Mouse (Mus musculus) kidney, postnatal 14 days (tissue): ENCODE results near the gene Slx4ip.

Experiments
- DNase-seq: peaks from one replicate; pipeline ENCODE4 v3.0.0; 2022; ENCODE audit warnings: mixed read lengths

The Slx4ip gene

DNA sequence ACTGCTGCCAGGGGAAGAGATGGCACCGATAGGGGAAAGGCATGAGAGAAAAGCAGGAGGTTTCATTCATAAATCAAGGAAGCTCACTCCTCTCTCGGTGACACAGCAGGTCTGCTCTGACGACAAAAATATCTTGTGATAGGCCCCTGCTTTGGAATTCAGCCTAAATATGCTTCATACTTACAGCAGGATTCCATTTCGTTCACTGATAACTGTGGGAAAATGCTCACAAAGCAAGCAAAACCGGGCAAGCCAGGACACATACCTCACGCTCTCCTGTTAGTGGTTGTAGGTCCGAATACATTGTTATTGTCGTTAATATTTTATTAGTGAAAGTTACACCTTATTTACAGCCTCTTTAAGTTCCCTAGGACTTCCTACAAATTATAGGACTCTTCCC, 216.9 kb downstream of the Slx4ip start:
- DNase-seq = no peak

DNA sequence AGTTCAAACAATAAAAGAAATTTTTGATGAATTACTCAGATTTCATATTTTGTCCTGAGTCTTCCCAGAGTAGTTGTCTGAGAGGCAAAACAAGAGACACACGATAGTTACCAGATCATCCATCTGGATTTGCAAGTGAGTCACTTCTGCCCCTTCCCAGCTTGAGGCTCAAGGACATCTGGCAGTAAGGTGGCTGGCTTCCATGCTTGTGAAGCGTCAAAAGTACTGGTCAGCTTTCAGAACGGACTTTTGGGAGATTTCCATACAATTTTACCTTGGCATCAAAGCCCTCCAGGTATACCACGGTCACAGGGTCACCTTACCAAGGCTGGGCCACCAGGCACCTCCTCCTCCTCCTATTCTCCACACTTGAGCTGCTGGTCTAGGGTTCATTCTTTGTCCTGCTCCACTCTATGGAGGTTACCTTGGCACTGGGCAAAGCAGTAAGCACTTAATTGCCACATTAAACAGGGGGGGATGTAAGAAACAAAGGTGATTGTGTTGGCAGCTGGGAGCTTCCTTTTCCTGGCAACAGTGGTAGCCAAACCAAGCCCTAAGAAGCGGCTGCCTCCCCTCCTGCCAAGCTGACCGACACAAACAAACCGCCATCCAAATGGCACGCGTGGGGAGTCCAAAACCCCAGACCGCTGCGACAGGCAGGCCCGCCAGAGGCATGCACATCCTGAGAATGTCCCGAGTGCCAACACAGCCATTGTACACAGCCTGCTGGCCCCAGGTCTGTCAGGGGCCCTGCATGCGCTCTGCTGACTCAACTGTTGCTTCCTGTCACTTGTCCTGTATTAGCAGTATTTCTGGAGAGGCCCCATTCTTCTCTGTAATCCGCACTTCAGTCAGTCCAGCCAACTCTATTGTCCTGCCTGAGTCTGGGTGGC, 218.5 kb downstream of the Slx4ip start:
- peak; percentile 37 for DNase-seq

GRCm38 (mm10) chr2:137110214-137110898, 219.3 kb downstream of the Slx4ip start:
- DNase-seq = peak; percentile 52

- DNase-seq = no peak
Measured at GRCm38 (mm10) chr2:137113288-137114061, 222.5 kb downstream of the Slx4ip start.

GRCm38 (mm10) chr2:137114248-137115096, 223.5 kb downstream of the Slx4ip start:
- peak; percentile 87 for DNase-seq

DNA sequence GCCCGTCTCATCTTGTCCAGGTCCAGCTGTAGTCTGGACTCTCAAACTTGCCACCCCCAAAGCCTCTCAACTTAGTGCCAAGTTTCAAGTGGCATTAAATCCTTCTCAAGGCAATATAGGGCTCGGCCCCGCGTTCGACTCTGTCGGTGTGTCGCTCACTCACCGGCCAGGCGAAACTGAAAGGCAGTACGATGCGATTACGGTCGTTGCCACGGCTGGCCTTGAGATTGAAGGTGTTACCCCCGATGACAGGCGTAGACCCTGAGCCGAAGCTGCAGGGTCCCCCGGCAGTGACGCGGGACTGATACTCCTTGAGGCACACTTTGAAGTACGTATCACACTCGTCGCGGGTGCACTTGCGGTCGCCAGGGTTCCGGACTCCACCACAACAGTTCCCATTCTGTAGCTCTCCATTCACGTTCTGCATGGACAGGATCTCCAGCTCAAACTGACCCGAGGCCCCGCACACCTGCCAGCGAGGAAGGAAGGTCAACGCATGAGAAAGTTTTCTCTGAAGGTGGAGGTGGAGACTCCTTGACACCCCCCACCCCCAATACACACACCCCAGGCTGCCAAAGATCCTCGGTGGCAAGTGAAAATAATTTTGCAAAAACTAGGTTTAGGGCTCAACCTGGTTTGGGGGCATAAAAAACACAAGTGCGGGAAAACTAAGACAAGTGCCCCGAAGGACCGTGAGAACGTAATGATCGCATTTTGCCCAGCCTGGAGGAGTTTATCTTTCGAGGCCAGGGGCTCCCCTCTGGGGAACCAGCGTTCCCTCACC, 224.4 kb downstream of the Slx4ip start:
- DNase-seq = peak; percentile 35

GRCm38 (mm10) chr2:137116025-137116674, 225.1 kb downstream of the Slx4ip start, which contains the start of gene Jag1:
Jag1 (minus strand) TSS chr2:137116644.
- DNase-seq = peak; percentile 61

DNA sequence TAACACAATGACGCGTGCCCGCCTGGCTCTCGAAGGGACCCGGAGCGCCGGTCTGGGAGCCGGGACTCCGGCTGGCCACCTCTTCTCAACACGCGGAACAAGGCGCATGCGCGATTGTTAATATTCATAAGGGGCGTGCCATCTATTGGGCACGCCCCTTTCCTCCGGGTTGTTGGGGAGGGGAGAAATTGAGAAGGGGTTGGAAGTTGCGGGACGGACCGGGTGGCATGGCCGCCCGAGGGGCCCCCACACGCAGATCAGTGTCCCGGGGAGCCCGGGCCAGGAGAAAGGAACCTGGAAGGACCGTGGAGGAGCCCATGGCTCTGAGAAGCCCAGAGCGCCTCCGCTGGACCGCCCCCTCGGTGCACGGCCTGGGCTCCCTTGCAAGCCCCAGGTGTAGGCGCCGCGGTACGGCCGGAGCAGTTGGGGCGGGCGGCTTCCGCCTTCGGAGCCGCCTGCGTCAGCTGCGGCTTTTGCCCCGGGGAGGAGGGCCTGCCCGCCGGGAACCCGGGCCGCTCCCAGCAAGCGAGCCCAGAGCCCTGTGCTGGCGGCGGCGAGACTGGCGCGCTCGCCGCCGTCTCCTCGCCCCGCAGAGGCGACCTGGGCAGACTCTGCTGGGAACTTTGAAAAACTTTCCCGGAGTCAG, 225.8 kb downstream of the Slx4ip start:
- DNase-seq = peak; percentile 96

- DNase-seq = peak; percentile 92
Measured at GRCm38 (mm10) chr2:137117321-137117690, 226.3 kb downstream of the Slx4ip start.
